Mouse (Mus musculus): ENCODE measurements at regions not wholly inside any gene's neighbourhood (a gene's known extent, or its start where the extent isn't known, plus 50 kb on each side); places are given as distances from the start of the nearest gene placed in this dataset.

DNA sequence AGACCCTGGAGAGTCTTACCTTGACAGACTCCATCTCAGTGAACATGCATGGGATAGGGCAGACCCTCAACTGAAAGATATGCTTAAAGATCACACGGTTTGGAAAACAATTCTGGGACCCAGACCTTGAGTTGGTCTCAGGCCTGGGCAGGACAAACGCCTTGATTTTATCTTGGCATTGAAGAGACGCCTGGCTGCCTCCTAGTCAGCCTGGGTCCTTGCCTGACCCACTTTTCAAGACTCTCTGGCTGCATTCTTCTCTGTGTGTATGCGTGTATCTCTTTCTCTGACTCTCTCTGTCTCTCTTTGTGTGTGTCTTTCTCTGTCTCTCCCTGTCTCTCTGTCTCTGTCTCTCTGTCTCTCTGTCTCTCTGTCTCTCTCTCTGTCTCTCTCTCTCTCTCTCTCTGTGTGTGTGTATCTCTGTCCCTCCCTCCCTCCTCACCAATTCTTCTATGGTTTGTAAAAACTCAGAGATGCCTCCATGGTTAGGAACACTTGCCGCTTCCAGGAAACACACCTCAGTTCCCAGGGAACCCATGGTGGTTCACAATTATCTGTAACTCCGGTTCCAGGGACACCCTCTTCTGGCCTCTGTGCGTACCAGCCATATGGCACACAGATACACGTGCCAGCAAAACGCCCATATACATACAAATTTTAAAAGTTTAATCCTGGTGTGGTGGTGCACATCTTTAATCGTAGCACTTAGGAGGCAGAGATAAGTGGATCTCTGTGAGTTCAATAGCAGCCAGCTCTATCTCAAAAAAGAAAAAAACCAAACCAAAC, 72.7 kb downstream of the Rassf10 start:
- TF ChIP-seq CTCF (IDR thresholded peaks at IDR 0.05; ENCODE audit: borderline replicate concordance, extremely low read depth, insufficient read depth, insufficient read length) (no peak), POLR2A (IDR thresholded peaks at IDR 0.05; ENCODE audit: borderline replicate concordance, extremely low read depth, insufficient read depth, insufficient read length, poor library complexity, severe bottlenecking) (no peak)

All from brain, embryonic 14.5 days (tissue).